Mouse (Mus musculus) limb, embryonic 14.5 days (tissue): ENCODE measurements at regions not wholly inside any gene's neighbourhood (a gene's known extent, or its start where the extent isn't known, plus 50 kb on each side); places are given as distances from the start of the nearest gene placed in this dataset.

ENCODE experiments used
- ATAC-seq: fragments of 200-750 bp; cut with Nextera tagmentation; 2 replicates; pipeline ENCODE4 v1.8.0; 2017; ENCODE audit warnings: low read depth, moderate number of reproducible peaks, moderate TSS enrichment; ENCODE audit not compliant: low FRiP score
- DNase-seq: peaks from one replicate; pipeline ENCODE4 v3.0.0-alpha.2; 2015; ENCODE audit warnings: low spot score
- H3K27ac ChIP-seq: fragments of 300-500 bp; sonication (generic); replicated peaks from 2 replicates; pipeline ENCODE4 v1.5.1; 2014; ENCODE audit warnings: low read depth, mild to moderate bottlenecking, low read length, moderate library complexity, mixed read lengths
- H3K27me3 ChIP-seq: fragments of 300-500 bp; sonication (generic); 2 replicates; pipeline ENCODE4 v1.6.1; 2014; ENCODE audit warnings: low read length, mixed read lengths; ENCODE audit not compliant: control insufficient read depth, insufficient read depth
- H3K36me3 ChIP-seq: fragments of 300-500 bp; sonication (generic); 2 replicates; pipeline ENCODE4 v1.6.1; 2014; ENCODE audit warnings: mild to moderate bottlenecking, low read length, moderate library complexity, mixed read lengths; ENCODE audit not compliant: control insufficient read depth, insufficient read depth
- H3K4me1 ChIP-seq: fragments of 300-500 bp; sonication (generic); 2 replicates; pipeline ENCODE4 v1.6.1; 2014; ENCODE audit warnings: antibody characterized with exemption, low read length, mixed read lengths; ENCODE audit not compliant: control insufficient read depth, insufficient read depth
- H3K4me2 ChIP-seq: fragments of 300-500 bp; sonication (generic); replicated peaks from 2 replicates; pipeline ENCODE4 v1.6.1; 2014; ENCODE audit warnings: low read depth, mild to moderate bottlenecking, low read length, moderate library complexity; ENCODE audit not compliant: severe bottlenecking
- H3K4me3 ChIP-seq: fragments of 300-500 bp; sonication (generic); replicated peaks from 2 replicates; pipeline ENCODE4 v1.5.1; 2014; ENCODE audit warnings: low read length
- H3K9ac ChIP-seq: fragments of 300-500 bp; sonication (generic); 2 replicates; pipeline ENCODE4 v1.6.1; 2014; ENCODE audit warnings: mild to moderate bottlenecking, low read depth, low read length, moderate library complexity; ENCODE audit not compliant: severe bottlenecking
- H3K9me3 ChIP-seq: fragments of 300-500 bp; sonication (generic); 2 replicates; pipeline ENCODE4 v1.6.1; 2016; ENCODE audit warnings: low read length; ENCODE audit not compliant: control insufficient read depth
- POLR2A ChIP-seq: fragments of 200-500 bp; IDR thresholded peaks from 2 replicates; pipeline ENCODE4 v1.8.0; 2012; ENCODE audit warnings: inconsistent platforms, mild to moderate bottlenecking, moderate library complexity, borderline replicate concordance; ENCODE audit not compliant: insufficient read depth, insufficient read length; ENCODE audit errors: extremely low read depth
- WGBS: fragments of 180-500 bp; shearing (Covaris S2); extraction: QIAGEN DNeasy Blood & Tissue Kit; methylation state at CpG from one replicate; pipeline ENCODE4 v1.1.7; 2014; 5-methylcytosine and 5-hydroxymethylcytosine counted together

GRCm38 (mm10) chr12:71458559-71459176 lies 149.0 kb downstream of the Dact1 start:
- ATAC-seq, result peak; percentile 93
- no peak for TF ChIP-seq POLR2A
- H3K27ac ChIP-seq, result peak overlapping the region; percentile 49; the same call in 1 of the 2 replicates

GRCm38 (mm10) chr12:71460643-71461042 lies 151.0 kb downstream of the Dact1 start:
- no peak for ATAC-seq

More at GRCm38 (mm10) chr12:71458559-71459176, 149.0 kb downstream of the Dact1 start:
- DNase-seq, result peak; percentile 78
- Histone ChIP-seq H3K4me2 (0 out of 2 replicates have a peak overlapping the region, but pooled peaks have one; percentile 5), H3K4me3 (no peak overlapping the region), H3K4me1 (peaks cover 9% of the 10 kb centered on the region), H3K27me3 (no peaks in the 10 kb centered on the region), H3K9me3 (no peaks in the 10 kb centered on the region), H3K36me3 (no peaks in the 10 kb centered on the region), H3K9ac (no peak overlapping the region)
- 23% methylated on average over 12 of the region's 12 CpGs for WGBS

GRCm38 (mm10) chr12:71467820-71468219 lies 158.1 kb downstream of the Dact1 start:
- no peak overlapping the region for H3K4me3 ChIP-seq
- ATAC-seq, result no peak
- H3K36me3 ChIP-seq, result no peaks in the 10 kb centered on the region
- no peak for DNase-seq
- no peak for TF ChIP-seq POLR2A
- 84% methylated on average over 7 of the region's 7 CpGs for WGBS
- H3K9me3 ChIP-seq, result no peaks in the 10 kb centered on the region
- H3K27me3 ChIP-seq, result no peaks in the 10 kb centered on the region; the same call in 1 of the 2 replicates
- no peak overlapping the region for H3K27ac ChIP-seq
- H3K9ac ChIP-seq, result no peak overlapping the region
- H3K4me2 ChIP-seq, result no peak overlapping the region
- peaks cover 10% of the 10 kb centered on the region for H3K4me1 ChIP-seq

More at GRCm38 (mm10) chr12:71460643-71461042, 151.0 kb downstream of the Dact1 start:
- Histone ChIP-seq H3K4me2 (no peak overlapping the region), H3K27ac (no peak overlapping the region), H3K27me3 (no peaks in the 10 kb centered on the region), H3K9me3 (no peaks in the 10 kb centered on the region), H3K4me3 (no peak overlapping the region), H3K36me3 (no peaks in the 10 kb centered on the region), H3K9ac (no peak overlapping the region), H3K4me1 (peaks cover 9% of the 10 kb centered on the region)
- TF ChIP-seq POLR2A, result no peak
- DNase-seq, result no peak
- WGBS, result 74% methylated on average over 6 of the region's 6 CpGs

GRCm38 (mm10) chr12:71468324-71468723 lies 158.6 kb downstream of the Dact1 start:
- 67% methylated on average over 6 of the region's 6 CpGs for WGBS
- DNase-seq, result peak; percentile 57

GRCm38 (mm10) chr12:71470983-71471715 lies 161.5 kb downstream of the Dact1 start:
- WGBS, result 57% methylated on average over 13 of the region's 13 CpGs

More at GRCm38 (mm10) chr12:71468324-71468723, 158.6 kb downstream of the Dact1 start:
- H3K4me3 ChIP-seq, result no peak overlapping the region
- H3K27me3 ChIP-seq, result no peaks in the 10 kb centered on the region; the same call in 1 of the 2 replicates
- no peaks in the 10 kb centered on the region for H3K9me3 ChIP-seq
- H3K36me3 ChIP-seq, result no peaks in the 10 kb centered on the region
- no peak overlapping the region for H3K9ac ChIP-seq
- H3K4me2 ChIP-seq, result no peak overlapping the region
- no peak overlapping the region for H3K27ac ChIP-seq
- peaks cover 10% of the 10 kb centered on the region for H3K4me1 ChIP-seq
- ATAC-seq, result peak; percentile 53; the same call in 1 of the 2 replicates
- no peak for TF ChIP-seq POLR2A

More at GRCm38 (mm10) chr12:71470983-71471715, 161.5 kb downstream of the Dact1 start:
- ATAC-seq, result no peak
- H3K4me3 ChIP-seq, result no peak overlapping the region
- no peaks in the 10 kb centered on the region; the same call in 1 of the 2 replicates for H3K27me3 ChIP-seq
- no peak overlapping the region for H3K9ac ChIP-seq
- no peak for TF ChIP-seq POLR2A
- DNase-seq, result peak; percentile 73
- no peak overlapping the region for H3K4me2 ChIP-seq
- H3K4me1 ChIP-seq, result peaks cover 10% of the 10 kb centered on the region
- no peaks in the 10 kb centered on the region for H3K9me3 ChIP-seq
- H3K36me3 ChIP-seq, result no peaks in the 10 kb centered on the region
- H3K27ac ChIP-seq, result no peak overlapping the region
